Mouse (Mus musculus): ENCODE measurements around the gene Themis3.

The Themis3 gene

GRCm38 (mm10) chr17:66594435-66594834 lies at the start of gene Themis3:
TSS of gene Themis3 (minus strand) at chr17:66594621.
- DNase-seq, result no peak

GRCm38 (mm10) chr17:66637951-66638722 lies 43.7 kb upstream of the Themis3 start:
- peak; percentile 49 for DNase-seq

GRCm38 (mm10) chr17:66619996-66620656 lies 25.7 kb upstream of the Themis3 start:
- DNase-seq, result no peak

- DNase-seq, result no peak
Observed at GRCm38 (mm10) chr17:66619255-66619826, 24.9 kb upstream of the Themis3 start.

- no peak for DNase-seq
Observed at GRCm38 (mm10) chr17:66610032-66610431, 15.6 kb upstream of the Themis3 start.

- no peak for DNase-seq
Observed at GRCm38 (mm10) chr17:66604931-66605330, 10.5 kb upstream of the Themis3 start.

GRCm38 (mm10) chr17:66601171-66601570 lies 6.8 kb upstream of the Themis3 start:
- DNase-seq, result no peak

GRCm38 (mm10) chr17:66595867-66596266 lies 1.4 kb upstream of the Themis3 start:
- no peak for DNase-seq

- no peak for DNase-seq
Observed at GRCm38 (mm10) chr17:66595256-66595655, 835 bp upstream of the Themis3 start.

- DNase-seq, result peak; percentile 30
Observed at GRCm38 (mm10) chr17:66590353-66591075, 3.9 kb downstream of the Themis3 start.

- DNase-seq, result no peak
Observed at GRCm38 (mm10) chr17:66589864-66590263, 4.6 kb downstream of the Themis3 start.

- DNase-seq, result no peak
Observed at GRCm38 (mm10) chr17:66586741-66587140, 7.7 kb downstream of the Themis3 start.

- DNase-seq, result peak; percentile 46
Observed at GRCm38 (mm10) chr17:66586078-66586477, 8.3 kb downstream of the Themis3 start.

GRCm38 (mm10) chr17:66580990-66581389 lies 13.4 kb downstream of the Themis3 start:
- DNase-seq, result no peak

GRCm38 (mm10) chr17:66578007-66578406 lies 16.4 kb downstream of the Themis3 start:
- DNase-seq, result peak; percentile 77

GRCm38 (mm10) chr17:66577507-66577906 lies 16.9 kb downstream of the Themis3 start:
- DNase-seq, result no peak

- peak; percentile 74 for DNase-seq
Observed at GRCm38 (mm10) chr17:66572677-66573060, 21.8 kb downstream of the Themis3 start.

GRCm38 (mm10) chr17:66571860-66572676 lies 22.4 kb downstream of the Themis3 start:
- DNase-seq, result no peak

- DNase-seq, result peak; percentile 59
Observed at GRCm38 (mm10) chr17:66564213-66564612, 30.2 kb downstream of the Themis3 start.

- no peak for DNase-seq
Observed at GRCm38 (mm10) chr17:66563551-66563950, 30.9 kb downstream of the Themis3 start.

- peak; percentile 21 for DNase-seq
Observed at GRCm38 (mm10) chr17:66561380-66561779, 33.0 kb downstream of the Themis3 start.

Measured in lung, postnatal 14 days (tissue).